Comparison of ENCODE assay signal across 9 mouse cellular contexts in genomic region chr7:45037720-45038361, GRCm38 (mm10). TPM values are rescaled to one million over a fixed set of nuclear protein-coding genes. Genes with fewer than 3 reads are reported as not detected.
DNase-seq lines count a peak whose midpoint lies in the region; ATAC-seq and TF ChIP-seq lines count a peak whose summit lies in the region.
"Had no signal": no experiment of that assay in that cellular context is flagged by ENCODE, and none has a peak within 500 bp of the region (broad histone marks: within the 10 kb centered on the region; RNA-seq: fewer than 3 reads in every experiment).

No protein-coding gene starts in this region.

- ATAC-seq in cerebellum, adult (ENCODE audit: insufficient number of reproducible peaks, low FRiP score, low TSS enrichment), result no peak
- ATAC-seq in midbrain, embryonic 15.5 days (replicated peaks), result no peak
- peak; percentile 80; the same call in 1 of the 2 replicates for ATAC-seq in monocyte, adult 5-6 weeks (replicated peaks; ENCODE audit: insufficient number of reproducible peaks, low FRiP score, low TSS enrichment, poor library complexity, severe bottlenecking)

- no peak overlapping the region for H3K9ac ChIP-seq in midbrain, embryonic 15.5 days
- H3K9ac ChIP-seq: hindbrain, embryonic 15.5 days had no signal

- no peak overlapping the region for H3K4me2 ChIP-seq in midbrain, embryonic 15.5 days
- H3K4me2 ChIP-seq: hindbrain, embryonic 15.5 days had no signal

- no peaks in the 10 kb centered on the region for H3K9me3 ChIP-seq in midbrain, embryonic 10.5 days (replicated peaks)
- H3K9me3 ChIP-seq in midbrain, embryonic 15.5 days, result no peaks in the 10 kb centered on the region
- H3K9me3 ChIP-seq: hindbrain, embryonic 15.5 days had no signal

- no peaks in the 10 kb centered on the region for H3K4me1 ChIP-seq in midbrain, embryonic 10.5 days
- H3K4me1 ChIP-seq in midbrain, embryonic 15.5 days, result no peaks in the 10 kb centered on the region
- no peaks in the 10 kb centered on the region for H3K4me1 ChIP-seq in cortical plate, adult 2 months (ENCODE audit: control insufficient read depth, insufficient read depth, low read length)
- H3K4me1 ChIP-seq: hindbrain, embryonic 15.5 days had no signal

- peak; percentile 20 for DNase-seq in cerebellum, adult 11-12 months
- peak; percentile 63 for DNase-seq in midbrain, embryonic 10.5 days (ENCODE audit: low spot score)
- peak; percentile 53 to 82 for DNase-seq in kidney, postnatal 36 days
- DNase-seq in frontal cortex, postnatal 25 days (ENCODE audit: low spot score in 2 of 2), result no peak

- 78% methylated on average over 7 of the region's 7 CpGs for WGBS in midbrain, embryonic 10.5 days
- 73% methylated on average over 7 of the region's 7 CpGs for WGBS in midbrain, embryonic 15.5 days

- H3K27ac ChIP-seq in midbrain, embryonic 10.5 days (replicated peaks), result no peak overlapping the region
- no peak overlapping the region for H3K27ac ChIP-seq in midbrain, embryonic 15.5 days
- no peak overlapping the region for H3K27ac ChIP-seq in cortical plate, adult 2 months (ENCODE audit: insufficient read depth, low read length)
- H3K27ac ChIP-seq: hindbrain, embryonic 15.5 days had no signal

- TF ChIP-seq CTCF in cortical plate, adult 2 months (IDR thresholded peaks at IDR 0.05; ENCODE audit: extremely low read depth, insufficient read depth, low read length), result peak; percentile 57

- TF ChIP-seq POLR2A in cortical plate, adult 2 months (IDR thresholded peaks at IDR 0.05; ENCODE audit: extremely low read depth, insufficient read depth, low read length), result no peak

- H3K4me3 ChIP-seq in midbrain, embryonic 10.5 days, result no peak overlapping the region
- H3K4me3 ChIP-seq in midbrain, embryonic 15.5 days, result no peak overlapping the region
- no peak overlapping the region for H3K4me3 ChIP-seq in cortical plate, adult 2 months (ENCODE audit: insufficient read depth, low read length)
- H3K4me3 ChIP-seq: hindbrain, embryonic 15.5 days had no signal

- H3K27me3 ChIP-seq in midbrain, embryonic 10.5 days (ENCODE audit: low read depth, poor library complexity, severe bottlenecking), result no peaks in the 10 kb centered on the region
- no peaks in the 10 kb centered on the region for H3K27me3 ChIP-seq in midbrain, embryonic 15.5 days (replicated peaks)
- H3K27me3 ChIP-seq: hindbrain, embryonic 15.5 days had no signal

- H3K36me3 ChIP-seq in midbrain, embryonic 10.5 days, result peaks cover 100% of the 10 kb centered on the region
- peaks cover 86% of the 10 kb centered on the region for H3K36me3 ChIP-seq in midbrain, embryonic 15.5 days (replicated peaks)

RNA-seq across cellular contexts. Expression of gene Prr12, which starts 14.8 kb away (rescaled TPM):
- 10.8 and 11.3 TPM in 2 replicates for polyA plus RNA-seq in midbrain, embryonic 10.5 days (2016; fragmentation: Nextera tagmentation; extraction: Ambion mirVana)
- polyA plus RNA-seq in midbrain, embryonic 15.5 days (2015; fragmentation: Nextera tagmentation; extraction: Ambion mirVana), result 16.2 and 18.1 TPM in 2 replicates
- polyA plus RNA-seq in cortical plate, adult 2 months (2012; rRNA removed), result 14.6 and 15.5 TPM in 2 replicates
- 1.6 to 5.0 TPM (median 2.0 TPM) in 3 replicates for total RNA-seq in monocyte, adult 5-6 weeks (2017)

RNA-seq across cellular contexts. Expression of gene Rras, which starts 20.1 kb away (rescaled TPM):
- 22.0 and 23.6 TPM in 2 replicates for polyA plus RNA-seq in midbrain, embryonic 10.5 days (2016; fragmentation: Nextera tagmentation; extraction: Ambion mirVana)
- polyA plus RNA-seq in midbrain, embryonic 15.5 days (2015; fragmentation: Nextera tagmentation; extraction: Ambion mirVana), result 12.5 and 15.2 TPM in 2 replicates
- polyA plus RNA-seq in cortical plate, adult 2 months (2012; rRNA removed), result 34.2 and 38.3 TPM in 2 replicates
- total RNA-seq in monocyte, adult 5-6 weeks (2017), result 43.0 to 51.7 TPM (median 49.7 TPM) in 3 replicates

RNA-seq across cellular contexts. Expression of gene Scaf1, which starts 21.7 kb away (rescaled TPM):
- polyA plus RNA-seq in midbrain, embryonic 10.5 days (2016; fragmentation: Nextera tagmentation; extraction: Ambion mirVana), result 39.6 and 44.8 TPM in 2 replicates
- 54.5 and 56.7 TPM in 2 replicates for polyA plus RNA-seq in midbrain, embryonic 15.5 days (2015; fragmentation: Nextera tagmentation; extraction: Ambion mirVana)
- polyA plus RNA-seq in cortical plate, adult 2 months (2012; rRNA removed), result 126 and 128 TPM in 2 replicates
- total RNA-seq in monocyte, adult 5-6 weeks (2017), result 15.3 to 21.1 TPM (median 16.7 TPM) in 3 replicates

RNA-seq across cellular contexts. Expression of gene Nosip, which starts 24.4 kb away (rescaled TPM):
- 63.0 and 66.7 TPM in 2 replicates for polyA plus RNA-seq in midbrain, embryonic 10.5 days (2016; fragmentation: Nextera tagmentation; extraction: Ambion mirVana)
- 67.2 and 72.1 TPM in 2 replicates for polyA plus RNA-seq in midbrain, embryonic 15.5 days (2015; fragmentation: Nextera tagmentation; extraction: Ambion mirVana)
- polyA plus RNA-seq in cortical plate, adult 2 months (2012; rRNA removed), result 89.5 and 92.3 TPM in 2 replicates
- total RNA-seq in monocyte, adult 5-6 weeks (2017), result 45.8 to 57.3 TPM (median 52.8 TPM) in 3 replicates

RNA-seq across cellular contexts. Expression of gene Prrg2, which starts 24.6 kb away (rescaled TPM):
- polyA plus RNA-seq in midbrain, embryonic 10.5 days (2016; fragmentation: Nextera tagmentation; extraction: Ambion mirVana), result 17.0 and 17.3 TPM in 2 replicates
- 15.7 and 15.9 TPM in 2 replicates for polyA plus RNA-seq in midbrain, embryonic 15.5 days (2015; fragmentation: Nextera tagmentation; extraction: Ambion mirVana)
- polyA plus RNA-seq in cortical plate, adult 2 months (2012; rRNA removed), result 21.4 and 23.2 TPM in 2 replicates
- 1.5 to 12.8 TPM (median 3.7 TPM) in 3 replicates for total RNA-seq in monocyte, adult 5-6 weeks (2017)

Comparison
In these comparisons a context has a peak if more than half of its experiments do, and no peak if none do; other contexts are left out.
1. DNase-seq: peak in cerebellum, adult 11-12 months (single experiment), midbrain, embryonic 10.5 days (single experiment) and kidney, postnatal 36 days (2 of 2); none in frontal cortex, postnatal 25 days (0 of 2).